Mouse (Mus musculus) cerebellum, postnatal 4 days (tissue): ENCODE data around the gene Spdye4c.

Experiments used
- DNase-seq, 2 experiments: peaks; one replicate each; pipeline ENCODE4 v3.0.0; 2022; ENCODE audit warnings: low spot score in 2 of 2, mixed read lengths in 1 of 2

Gene Spdye4c

DNA sequence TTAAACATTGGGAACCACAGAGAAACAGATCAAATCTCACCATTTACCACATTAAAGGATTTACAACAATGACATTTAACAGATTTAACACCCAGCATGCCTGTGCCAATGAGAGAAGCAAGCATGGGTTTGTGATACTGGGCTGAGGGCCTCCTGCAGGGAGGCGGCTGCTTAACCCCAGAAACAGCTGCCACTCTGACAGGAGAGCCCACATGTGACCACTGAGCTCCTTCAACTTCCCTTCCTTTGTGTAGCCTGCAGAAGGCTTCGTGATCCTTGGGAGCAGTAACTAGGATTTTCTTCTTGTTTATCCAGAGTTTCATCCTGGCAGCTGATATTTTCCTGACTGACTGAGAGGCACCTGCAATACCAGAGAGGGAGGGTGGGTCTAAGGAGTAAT lies 10.5 kb downstream of the Spdye4c start:
- DNase-seq, result no peak

DNA sequence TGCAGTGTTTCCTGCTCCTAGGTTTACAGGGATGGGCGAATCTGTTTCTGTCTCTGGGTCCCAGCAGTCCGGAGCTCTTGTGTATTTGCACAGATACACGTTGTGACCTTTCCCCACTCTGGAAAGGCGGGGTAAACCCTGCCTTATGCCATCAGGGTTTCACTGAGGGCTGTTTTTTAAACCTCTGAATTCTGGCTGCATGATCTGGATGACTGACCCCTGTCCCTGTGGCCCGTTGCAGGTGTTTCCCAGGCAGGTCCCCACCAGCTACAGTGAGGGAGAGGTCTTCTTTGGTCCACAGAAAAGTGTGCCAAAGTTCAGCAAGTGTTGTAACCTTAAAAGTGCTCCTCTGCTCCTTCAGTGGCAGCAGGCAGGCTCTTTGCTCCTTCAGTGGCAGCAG lies 18.3 kb downstream of the Spdye4c start:
- no peak for DNase-seq

DNA sequence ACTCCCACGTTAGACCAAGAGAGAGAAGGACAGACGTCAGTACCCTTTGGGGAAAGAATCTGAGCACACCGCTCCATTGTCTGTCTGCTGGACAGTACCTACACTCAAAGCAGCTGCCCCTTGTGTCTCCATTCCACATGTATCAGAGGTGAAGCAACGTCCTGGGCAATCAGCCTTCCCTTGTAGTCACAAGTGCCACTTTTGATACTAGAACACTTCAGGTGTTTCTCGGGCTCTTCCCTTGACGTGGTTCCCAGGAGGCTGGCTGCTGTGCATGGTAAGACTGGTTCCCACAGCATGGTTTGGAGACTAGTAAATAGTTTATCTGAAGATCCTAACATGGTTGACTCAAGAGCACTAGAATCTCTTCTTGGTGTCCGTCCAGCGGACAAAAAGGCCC lies 20.2 kb downstream of the Spdye4c start:
- DNase-seq, result no peak

DNA sequence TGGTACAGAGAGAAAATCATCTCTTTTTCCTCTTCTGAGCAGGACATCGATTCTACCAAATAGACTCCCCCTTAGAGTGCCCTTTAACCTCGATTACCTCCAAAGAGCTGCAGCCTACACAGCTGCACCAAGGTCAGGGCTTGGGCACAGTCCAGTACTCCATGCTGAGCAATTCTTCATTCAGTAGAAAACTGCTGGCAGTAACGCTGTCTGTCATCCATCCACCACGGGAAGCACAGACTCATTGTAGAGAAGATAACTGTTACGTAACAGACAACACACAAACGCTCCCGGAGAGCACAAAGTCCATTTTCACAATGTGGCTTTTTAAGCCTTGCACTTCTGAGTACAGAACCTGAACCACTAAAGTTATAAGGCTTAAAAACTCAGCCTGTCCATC lies 21.3 kb downstream of the Spdye4c start:
- DNase-seq, result no peak

DNA sequence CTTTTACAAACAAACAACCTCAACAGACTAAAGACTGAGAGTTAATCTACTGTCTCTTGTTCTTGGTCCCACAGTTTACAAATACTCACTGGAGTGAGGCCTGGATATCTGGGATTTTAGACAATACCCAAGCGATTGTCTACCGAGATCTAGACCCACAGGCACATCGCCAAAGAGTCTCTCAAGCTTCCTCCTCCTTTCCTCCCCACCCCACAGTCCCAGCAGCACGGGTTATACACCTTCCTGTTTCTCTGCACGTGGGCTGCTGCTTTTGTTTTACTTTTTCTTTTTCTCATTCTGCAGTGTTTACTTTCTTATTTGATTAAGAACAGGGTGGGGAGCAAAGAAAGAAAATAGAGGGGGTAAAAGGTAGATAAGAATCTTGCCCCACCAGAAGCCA lies 22.4 kb downstream of the Spdye4c start:
- no peak for DNase-seq

DNA sequence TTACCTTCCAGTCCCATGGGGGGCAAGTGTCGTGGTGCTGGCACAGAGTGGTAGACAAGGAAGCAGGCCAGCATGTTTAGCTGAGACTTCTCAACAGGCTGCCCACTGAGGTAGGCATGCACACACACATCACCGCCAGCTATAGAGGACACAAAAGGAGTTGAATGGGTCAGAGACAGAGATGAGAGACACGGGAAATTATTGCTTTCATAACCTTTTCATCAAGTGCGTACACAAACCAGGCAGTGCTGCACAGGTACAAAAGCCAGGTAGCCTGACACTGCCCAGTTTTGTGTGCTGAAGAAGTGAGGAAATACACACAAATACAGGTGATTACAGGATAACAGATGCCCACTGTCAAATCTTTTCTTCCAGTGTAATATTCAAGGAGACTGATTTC lies 24.4 kb downstream of the Spdye4c start:
- DNase-seq, result no peak

DNA sequence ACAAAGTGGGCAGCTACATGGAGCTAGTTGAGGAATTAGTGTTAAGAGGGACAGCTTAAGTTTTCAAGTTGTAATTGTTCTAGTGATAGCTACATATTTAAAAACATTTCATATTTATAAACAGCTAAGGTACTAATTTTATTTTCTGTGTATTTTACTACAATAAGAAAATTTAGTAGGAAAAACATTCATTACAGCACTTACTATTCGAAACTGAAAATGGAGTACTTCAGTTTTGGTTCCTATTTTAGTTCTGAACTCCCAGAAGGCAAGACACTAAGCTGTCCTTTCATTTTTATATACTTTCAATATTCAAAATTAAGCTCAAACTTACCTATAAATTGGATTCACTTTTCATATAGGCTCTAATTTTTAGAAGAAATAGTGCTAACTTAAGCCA lies 29.6 kb downstream of the Spdye4c start:
- no peak for DNase-seq
